Mouse (Mus musculus): ENCODE measurements around the gene Gm17677. TPM values are rescaled to one million over a fixed set of nuclear protein-coding genes. Genes with fewer than 3 reads are reported as not detected.

Gene Gm17677
- polyA plus RNA-seq (2014; fragmentation: Nextera tagmentation; extraction: Ambion mirVana) = not detected in 2 replicates

GRCm38 (mm10) chr9:35740749-35741148, at the start of gene Gm17677:
TSS of gene Gm17677 (plus strand) at chr9:35741049.
- Histone ChIP-seq H3K36me3 (ENCODE audit: control insufficient read depth, insufficient read depth, low read length) (no peaks in the 10 kb centered on the region), H3K4me2 (ENCODE audit: low read depth, low read length) (no peak within 1 kb of the TSS), H3K27ac (replicated peaks; ENCODE audit: low read depth, low read length) (no peak within 1 kb of the TSS), H3K4me3 (ENCODE audit: low read depth, low read length) (no peak within 1 kb of the TSS), H3K9me3 (ENCODE audit: control insufficient read depth, low read length) (no peaks in the 10 kb centered on the region), H3K4me1 (ENCODE audit: control insufficient read depth, insufficient read depth, low read length) (no peaks in the 10 kb centered on the region), H3K9ac (ENCODE audit: low read depth, low read length) (no peak within 1 kb of the TSS), H3K27me3 (replicated peaks; ENCODE audit: control insufficient read depth, insufficient read depth, low read length) (no peaks in the 10 kb centered on the region)
- no peak for ATAC-seq (ENCODE audit: low read depth)
- DNase-seq (ENCODE audit: low spot score) = no peak

- Histone ChIP-seq H3K4me2 (ENCODE audit: low read depth, low read length) (no peak overlapping the region), H3K36me3 (ENCODE audit: control insufficient read depth, insufficient read depth, low read length) (no peaks in the 10 kb centered on the region), H3K9me3 (ENCODE audit: control insufficient read depth, low read length) (no peaks in the 10 kb centered on the region), H3K4me1 (ENCODE audit: control insufficient read depth, insufficient read depth, low read length) (no peaks in the 10 kb centered on the region), H3K4me3 (ENCODE audit: low read depth, low read length) (no peak overlapping the region), H3K27me3 (replicated peaks; ENCODE audit: control insufficient read depth, insufficient read depth, low read length) (no peaks in the 10 kb centered on the region), H3K9ac (ENCODE audit: low read depth, low read length) (no peak overlapping the region), H3K27ac (replicated peaks; ENCODE audit: low read depth, low read length) (no peak overlapping the region)
- DNase-seq (ENCODE audit: low spot score) = no peak
- no peak for ATAC-seq (ENCODE audit: low read depth)
Measured at GRCm38 (mm10) chr9:35691924-35692323, 48.9 kb upstream of the Gm17677 start.

- H3K27me3 ChIP-seq (replicated peaks; ENCODE audit: control insufficient read depth, insufficient read depth, low read length) = no peaks in the 10 kb centered on the region
- H3K4me2 ChIP-seq (ENCODE audit: low read depth, low read length) = no peak overlapping the region
- no peak overlapping the region for H3K4me3 ChIP-seq (ENCODE audit: low read depth, low read length)
- H3K36me3 ChIP-seq (ENCODE audit: control insufficient read depth, insufficient read depth, low read length) = no peaks in the 10 kb centered on the region
- DNase-seq (ENCODE audit: low spot score) (no peak), ATAC-seq (ENCODE audit: low read depth) (no peak)
- H3K27ac ChIP-seq (replicated peaks; ENCODE audit: low read depth, low read length) = no peak overlapping the region
- H3K9ac ChIP-seq (ENCODE audit: low read depth, low read length) = no peak overlapping the region
- no peaks in the 10 kb centered on the region for H3K9me3 ChIP-seq (ENCODE audit: control insufficient read depth, low read length)
- no peaks in the 10 kb centered on the region for H3K4me1 ChIP-seq (ENCODE audit: control insufficient read depth, insufficient read depth, low read length)
Measured at GRCm38 (mm10) chr9:35707265-35707664, 33.6 kb upstream of the Gm17677 start.

GRCm38 (mm10) chr9:35756843-35757242, 16.0 kb downstream of the Gm17677 start:
- Histone ChIP-seq H3K27ac (replicated peaks; ENCODE audit: low read depth, low read length) (no peak overlapping the region), H3K27me3 (replicated peaks; ENCODE audit: control insufficient read depth, insufficient read depth, low read length) (no peaks in the 10 kb centered on the region), H3K4me3 (ENCODE audit: low read depth, low read length) (no peak overlapping the region), H3K4me2 (ENCODE audit: low read depth, low read length) (no peak overlapping the region), H3K9ac (ENCODE audit: low read depth, low read length) (no peak overlapping the region), H3K4me1 (ENCODE audit: control insufficient read depth, insufficient read depth, low read length) (no peaks in the 10 kb centered on the region), H3K36me3 (ENCODE audit: control insufficient read depth, insufficient read depth, low read length) (no peaks in the 10 kb centered on the region), H3K9me3 (ENCODE audit: control insufficient read depth, low read length) (no peaks in the 10 kb centered on the region)
- ATAC-seq (ENCODE audit: low read depth) (no peak), DNase-seq (ENCODE audit: low spot score) (no peak)

GRCm38 (mm10) chr9:35778009-35778408, 37.2 kb downstream of the Gm17677 start, which contains the start of gene Gm17727:
TSS of gene Gm17727 (minus strand) at chr9:35778109.
- H3K4me2 ChIP-seq (ENCODE audit: low read depth, low read length) = no peak within 1 kb of the TSS
- 64% methylated on average over 3 of the region's 3 CpGs for WGBS
- no peaks in the 10 kb centered on the region for H3K9me3 ChIP-seq (ENCODE audit: control insufficient read depth, low read length)
- H3K36me3 ChIP-seq (ENCODE audit: control insufficient read depth, insufficient read depth, low read length) = no peaks in the 10 kb centered on the region
- H3K9ac ChIP-seq (ENCODE audit: low read depth, low read length) = no peak within 1 kb of the TSS
- H3K4me1 ChIP-seq (ENCODE audit: control insufficient read depth, insufficient read depth, low read length) = no peaks in the 10 kb centered on the region
- ATAC-seq (ENCODE audit: low read depth) = no peak
- no peaks in the 10 kb centered on the region for H3K27me3 ChIP-seq (replicated peaks; ENCODE audit: control insufficient read depth, insufficient read depth, low read length)
- DNase-seq (ENCODE audit: low spot score) = no peak
- no peak within 1 kb of the TSS for H3K4me3 ChIP-seq (ENCODE audit: low read depth, low read length)
- H3K27ac ChIP-seq (replicated peaks; ENCODE audit: low read depth, low read length) = no peak within 1 kb of the TSS

GRCm38 (mm10) chr9:35790001-35790400, 49.2 kb downstream of the Gm17677 start, which contains the start of the genes Gm27235 and D730048I06Rik:
TSS of gene Gm27235 (minus strand) at chr9:35790101.
TSS of gene D730048I06Rik (minus strand) at chr9:35790112.
- DNase-seq (ENCODE audit: low spot score) (no peak), ATAC-seq (ENCODE audit: low read depth) (no peak)
- no peak within 1 kb of the TSS for H3K4me3 ChIP-seq (ENCODE audit: low read depth, low read length)
- no peaks in the 10 kb centered on the region for H3K4me1 ChIP-seq (ENCODE audit: control insufficient read depth, insufficient read depth, low read length)
- 90% methylated on average over 3 of the region's 3 CpGs for WGBS
- no peaks in the 10 kb centered on the region for H3K36me3 ChIP-seq (ENCODE audit: control insufficient read depth, insufficient read depth, low read length)
- 0 out of 2 replicates have a peak, but pooled peaks cover 7% of the 10 kb centered on the region for H3K9me3 ChIP-seq (ENCODE audit: control insufficient read depth, low read length)
- no peak within 1 kb of the TSS for H3K27ac ChIP-seq (replicated peaks; ENCODE audit: low read depth, low read length)
- H3K9ac ChIP-seq (ENCODE audit: low read depth, low read length) = no peak within 1 kb of the TSS
- no peak within 1 kb of the TSS for H3K4me2 ChIP-seq (ENCODE audit: low read depth, low read length)
- no peaks in the 10 kb centered on the region for H3K27me3 ChIP-seq (replicated peaks; ENCODE audit: control insufficient read depth, insufficient read depth, low read length)

Other genes with a start within 250 kb of the Gm17677 start
- gene Gm1113, start 222.8 kb upstream of the Gm17677 start, polyA plus RNA-seq (2014; fragmentation: Nextera tagmentation; extraction: Ambion mirVana) = not detected in 2 replicates
- gene Ddx25, start 182.5 kb upstream of the Gm17677 start, polyA plus RNA-seq (2014; fragmentation: Nextera tagmentation; extraction: Ambion mirVana) = 3.7 and 4.9 TPM in 2 replicates
- 18.0 and 20.2 TPM in 2 replicates for gene Pus3, start 182.5 kb upstream of the Gm17677 start, polyA plus RNA-seq (2014; fragmentation: Nextera tagmentation; extraction: Ambion mirVana)
- gene Pate2, start 170.8 kb upstream of the Gm17677 start, polyA plus RNA-seq (2014; fragmentation: Nextera tagmentation; extraction: Ambion mirVana) = 0.24 and 0.61 TPM in 2 replicates
- gene Hyls1, start 170.7 kb upstream of the Gm17677 start, polyA plus RNA-seq (2014; fragmentation: Nextera tagmentation; extraction: Ambion mirVana) = 17.4 and 18.4 TPM in 2 replicates
- gene Pate4, start 129.1 kb upstream of the Gm17677 start, polyA plus RNA-seq (2014; fragmentation: Nextera tagmentation; extraction: Ambion mirVana) = not detected in 2 replicates
- gene Pate3, start 92.8 kb upstream of the Gm17677 start, polyA plus RNA-seq (2014; fragmentation: Nextera tagmentation; extraction: Ambion mirVana) = 0.16 TPM in 1 of 2 replicates, not detected in the other
- not detected in 2 replicates for gene Pate1, start 53.7 kb upstream of the Gm17677 start, polyA plus RNA-seq (2014; fragmentation: Nextera tagmentation; extraction: Ambion mirVana)
- gene Gm17727, start 37.1 kb downstream of the Gm17677 start, polyA plus RNA-seq (2014; fragmentation: Nextera tagmentation; extraction: Ambion mirVana) = not detected in 2 replicates
- gene Gm27235, start 49.1 kb downstream of the Gm17677 start, polyA plus RNA-seq (2014; fragmentation: Nextera tagmentation; extraction: Ambion mirVana) = not detected in 2 replicates
- gene D730048I06Rik, start 49.1 kb downstream of the Gm17677 start, polyA plus RNA-seq (2014; fragmentation: Nextera tagmentation; extraction: Ambion mirVana) = not detected in 2 replicates
- gene 9230110F15Rik, start 103.1 kb downstream of the Gm17677 start, polyA plus RNA-seq (2014; fragmentation: Nextera tagmentation; extraction: Ambion mirVana) = not detected in 2 replicates
- not detected in 2 replicates for gene 9230113P08Rik, start 167.4 kb downstream of the Gm17677 start, polyA plus RNA-seq (2014; fragmentation: Nextera tagmentation; extraction: Ambion mirVana)

Measured in embryonic facial prominence, embryonic 14.5 days (tissue).